Mouse (Mus musculus): ENCODE measurements around the gene Herpud2.

GRCm38 (mm10) chr9:25196746-25197145, 45.1 kb upstream of the Herpud2 start:
- TF ChIP-seq CTCF (IDR thresholded peaks at IDR 0.05; ENCODE audit: borderline replicate concordance, control insufficient read depth, extremely low read depth, insufficient read depth, low read length, poor library complexity) = no peak
- TF ChIP-seq POLR2A (IDR thresholded peaks at IDR 0.05; ENCODE audit: control insufficient read depth, extremely low read depth, insufficient read depth, low read length, poor library complexity) = no peak
